Mouse (Mus musculus) kidney, postnatal 0 days (tissue): ENCODE measurements at regions not wholly inside any gene's neighbourhood (a gene's known extent, or its start where the extent isn't known, plus 50 kb on each side); places are given as distances from the start of the nearest gene placed in this dataset.

Experiments
- ATAC-seq: fragments of 200-750 bp; cut with Nextera tagmentation; replicated peaks from 2 replicates; pipeline ENCODE4 v1.8.0; 2017; ENCODE audit warnings: low read depth, moderate number of reproducible peaks, moderate TSS enrichment, moderate library complexity; ENCODE audit not compliant: low FRiP score
- DNase-seq: peaks from one replicate; pipeline ENCODE4 v3.0.0-alpha.2; 2016; ENCODE audit warnings: low spot score
- H3K27ac ChIP-seq: fragments of 300-500 bp; sonication (generic); 2 replicates; pipeline ENCODE4 v1.5.1; 2014; ENCODE audit warnings: mild to moderate bottlenecking
- H3K27me3 ChIP-seq: fragments of 300-500 bp; sonication (generic); 2 replicates; pipeline ENCODE4 v1.6.1; 2014; ENCODE audit warnings: low read length, mixed read lengths; ENCODE audit not compliant: insufficient read depth
- H3K36me3 ChIP-seq: fragments of 300-500 bp; sonication (generic); 2 replicates; pipeline ENCODE4 v1.6.1; 2014; ENCODE audit warnings: low read length, mixed read lengths; ENCODE audit not compliant: insufficient read depth
- H3K4me1 ChIP-seq: fragments of 300-500 bp; sonication (generic); replicated peaks from 2 replicates; pipeline ENCODE4 v1.6.1; 2014; ENCODE audit warnings: antibody characterized with exemption, low read length, mixed read lengths; ENCODE audit not compliant: insufficient read depth
- H3K4me2 ChIP-seq: fragments of 300-500 bp; sonication (generic); 2 replicates; pipeline ENCODE4 v1.6.1; 2014; ENCODE audit warnings: mild to moderate bottlenecking, low read length, moderate library complexity, mixed read lengths
- H3K4me3 ChIP-seq: fragments of 300-500 bp; sonication (generic); replicated peaks from 2 replicates; pipeline ENCODE4 v1.5.1; 2014; ENCODE audit warnings: low read depth, low read length
- H3K9ac ChIP-seq: fragments of 300-500 bp; sonication (generic); 2 replicates; pipeline ENCODE4 v1.6.1; 2014; ENCODE audit warnings: low read depth, low read length
- H3K9me3 ChIP-seq: fragments of 300-500 bp; sonication (generic); replicated peaks from 2 replicates; pipeline ENCODE4 v1.6.1; 2016; ENCODE audit warnings: low read length, inconsistent platforms, mixed read lengths
- CTCF ChIP-seq: IDR thresholded peaks from 2 replicates; pipeline ENCODE4 v1.5.1; 2016; ENCODE audit warnings: antibody characterized with exemption, low read depth, mild to moderate bottlenecking, moderate library complexity
- WGBS: fragments of 180-500 bp; shearing (Covaris S2); extraction: QIAGEN DNeasy Blood & Tissue Kit; methylation state at CpG from one replicate; pipeline ENCODE4 v1.1.7; 2014; 5-methylcytosine and 5-hydroxymethylcytosine counted together

GRCm38 (mm10) chr8:8258231-8258638, 402.8 kb downstream of the Efnb2 start:
- 26% methylated on average over 9 of the region's 9 CpGs for WGBS
- Histone ChIP-seq H3K4me2 (no peak overlapping the region), H3K9me3 (no peaks in the 10 kb centered on the region), H3K27me3 (no peaks in the 10 kb centered on the region), H3K4me1 (no peaks in the 10 kb centered on the region), H3K4me3 (no peak overlapping the region), H3K36me3 (no peaks in the 10 kb centered on the region), H3K27ac (no peak overlapping the region), H3K9ac (no peak overlapping the region)
- TF ChIP-seq CTCF, result no peak
- DNase-seq (no peak), ATAC-seq (no peak)

DNA sequence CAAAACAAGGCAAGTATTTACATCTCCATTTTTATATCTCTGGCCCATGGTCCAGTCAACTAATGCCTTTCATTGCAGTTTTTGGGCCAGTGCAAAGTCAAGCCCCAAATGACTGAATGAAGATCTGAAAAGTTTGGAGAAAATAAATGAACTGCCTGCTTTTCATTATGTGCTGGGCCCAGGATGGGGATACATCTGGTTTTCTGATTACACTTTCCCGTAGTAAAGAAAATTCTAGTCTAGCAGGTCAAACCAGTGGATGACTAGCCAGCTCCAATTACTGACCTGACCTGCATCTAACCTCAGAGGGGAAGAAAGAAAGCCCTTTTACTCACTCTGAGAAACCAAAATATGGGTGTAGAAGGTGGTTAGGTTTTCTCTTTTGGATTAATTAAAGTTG, 404.7 kb downstream of the Efnb2 start:
- H3K4me2 ChIP-seq, result no peak overlapping the region
- no peak overlapping the region for H3K4me3 ChIP-seq
- no peak overlapping the region for H3K27ac ChIP-seq
- H3K36me3 ChIP-seq, result no peaks in the 10 kb centered on the region
- H3K9ac ChIP-seq, result no peak overlapping the region
- H3K27me3 ChIP-seq, result no peaks in the 10 kb centered on the region
- 19% methylated on average over 1 of the region's 1 CpGs for WGBS
- DNase-seq (no peak), ATAC-seq (no peak)
- no peaks in the 10 kb centered on the region for H3K9me3 ChIP-seq
- H3K4me1 ChIP-seq, result no peaks in the 10 kb centered on the region
- no peak for TF ChIP-seq CTCF

GRCm38 (mm10) chr8:8254446-8254845, 406.6 kb downstream of the Efnb2 start:
- Histone ChIP-seq H3K36me3 (no peaks in the 10 kb centered on the region), H3K9me3 (no peaks in the 10 kb centered on the region), H3K4me3 (no peak overlapping the region), H3K9ac (no peak overlapping the region), H3K27ac (no peak overlapping the region), H3K4me1 (no peaks in the 10 kb centered on the region), H3K27me3 (no peaks in the 10 kb centered on the region), H3K4me2 (no peak overlapping the region)
- 89% methylated on average over 3 of the region's 3 CpGs for WGBS
- no peak for DNase-seq
- ATAC-seq, result no peak
- no peak for TF ChIP-seq CTCF

- no peak for TF ChIP-seq CTCF
- ATAC-seq (no peak), DNase-seq (no peak)
- Histone ChIP-seq H3K36me3 (no peaks in the 10 kb centered on the region), H3K27ac (no peak overlapping the region), H3K9me3 (no peaks in the 10 kb centered on the region), H3K4me3 (no peak overlapping the region), H3K4me1 (0 out of 2 replicates have a peak, but pooled peaks cover 3% of the 10 kb centered on the region), H3K9ac (no peak overlapping the region), H3K27me3 (no peaks in the 10 kb centered on the region), H3K4me2 (no peak overlapping the region)
- WGBS, result 91% methylated on average over 1 of the region's 1 CpGs
Measured at GRCm38 (mm10) chr8:8244599-8244998, 416.4 kb downstream of the Efnb2 start.

GRCm38 (mm10) chr8:8241755-8242501, 419.1 kb downstream of the Efnb2 start:
- H3K9ac ChIP-seq, result no peak overlapping the region
- DNase-seq (no peak), ATAC-seq (no peak)
- no peak overlapping the region for H3K4me2 ChIP-seq
- H3K36me3 ChIP-seq, result no peaks in the 10 kb centered on the region
- H3K9me3 ChIP-seq, result no peaks in the 10 kb centered on the region
- H3K4me3 ChIP-seq, result no peak overlapping the region
- no peak overlapping the region for H3K27ac ChIP-seq
- no peak for TF ChIP-seq CTCF
- 0 out of 2 replicates have a peak, but pooled peaks cover 3% of the 10 kb centered on the region for H3K4me1 ChIP-seq
- 50% methylated on average over 3 of the region's 3 CpGs for WGBS
- H3K27me3 ChIP-seq, result no peaks in the 10 kb centered on the region

DNA sequence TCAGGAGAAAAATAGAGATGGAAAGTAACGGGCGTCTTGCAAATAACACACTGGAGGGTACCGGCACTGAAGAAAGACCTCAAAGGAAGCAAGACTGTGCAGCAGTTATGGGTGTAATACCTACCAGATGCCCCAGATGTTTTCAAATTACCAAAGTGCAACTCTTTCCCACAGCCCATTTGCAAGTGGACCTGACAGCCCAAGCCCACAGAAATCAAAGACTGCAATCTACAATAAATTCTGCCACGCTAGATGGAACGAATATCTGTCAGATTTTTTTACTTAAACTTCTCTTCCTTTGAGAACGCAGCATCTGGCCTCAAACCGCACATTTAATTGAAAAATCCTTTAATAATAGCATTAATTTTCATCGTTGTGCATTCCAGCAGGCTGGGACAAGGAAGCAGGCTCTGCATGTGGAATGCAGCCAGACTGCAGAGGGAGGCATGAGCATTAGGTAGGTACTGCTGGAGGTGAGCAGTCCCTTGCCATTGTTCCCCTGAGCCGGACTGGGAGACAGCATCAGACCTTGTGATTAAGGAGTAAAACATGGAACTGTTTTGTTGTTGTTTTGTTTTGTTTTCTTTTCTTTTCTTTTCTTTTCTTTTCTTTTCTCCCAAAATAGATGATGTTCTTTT, 419.9 kb downstream of the Efnb2 start:
- Histone ChIP-seq H3K4me1 (0 out of 2 replicates have a peak, but pooled peaks cover 3% of the 10 kb centered on the region), H3K36me3 (no peaks in the 10 kb centered on the region), H3K27me3 (no peaks in the 10 kb centered on the region), H3K9ac (no peak overlapping the region), H3K4me2 (no peak overlapping the region), H3K4me3 (no peak overlapping the region), H3K9me3 (no peaks in the 10 kb centered on the region), H3K27ac (no peak overlapping the region)
- no peak for DNase-seq
- ATAC-seq, result no peak
- WGBS, result 81% methylated on average over 9 of the region's 9 CpGs
- no peak for TF ChIP-seq CTCF
